Mouse (Mus musculus): ENCODE measurements around the gene Gm10720.
"Not testable (repeated sequence)": the region's sequence is repeated elsewhere in the genome, so short reads cannot be mapped to it uniquely, and the experiment has no call there.

Gm10720 gene

GRCm38 (mm10) chr9:3025653-3026052, 10.2 kb downstream of the Gm10720 start:
- not testable (repeated sequence) for DNase-seq (ENCODE audit: low read depth)

GRCm38 (mm10) chr9:3026136-3026535, 10.7 kb downstream of the Gm10720 start:
- DNase-seq (ENCODE audit: low read depth) = not testable (repeated sequence)

- DNase-seq (ENCODE audit: low read depth) = not testable (repeated sequence)
Observed at GRCm38 (mm10) chr9:3026741-3027140, 11.3 kb downstream of the Gm10720 start.

- peak; percentile 35 for DNase-seq (ENCODE audit: low read depth)
Observed at GRCm38 (mm10) chr9:3027200-3027599, 11.7 kb downstream of the Gm10720 start.

GRCm38 (mm10) chr9:3029276-3030000, 14.0 kb downstream of the Gm10720 start:
- not testable (repeated sequence) for DNase-seq (ENCODE audit: low read depth)

GRCm38 (mm10) chr9:3030677-3031318, 15.3 kb downstream of the Gm10720 start:
- DNase-seq (ENCODE audit: low read depth) = peak; percentile 87

GRCm38 (mm10) chr9:3034299-3034698, 18.8 kb downstream of the Gm10720 start, which contains the start of gene Gm17535:
Gene Gm17535 (plus strand): TSS chr9:3034599.
- DNase-seq (ENCODE audit: low read depth) = not testable (repeated sequence)

- DNase-seq (ENCODE audit: low read depth) = not testable (repeated sequence)
Observed at GRCm38 (mm10) chr9:3036577-3036976, 21.1 kb downstream of the Gm10720 start, which contains the start of gene Gm10715. Gene Gm10715 (plus strand): TSS chr9:3036877.

GRCm38 (mm10) chr9:3038161-3038560, 22.7 kb downstream of the Gm10720 start:
- DNase-seq (ENCODE audit: low read depth) = peak; percentile 3
